Mouse (Mus musculus) small intestine, adult 2 months (tissue): ENCODE data around the gene Zeb2.

Experiments used
- CTCF ChIP-seq: fragments of 200-500 bp; IDR thresholded peaks from 2 replicates; pipeline ENCODE4 v1.5.1; 2012; ENCODE audit warnings: low read depth, mild to moderate bottlenecking, control low read depth, inconsistent platforms, low read length, moderate library complexity, mixed read lengths; ENCODE audit not compliant: insufficient replicate concordance, insufficient read length; ENCODE audit errors: extremely low read depth
- POLR2A ChIP-seq: fragments of 200-500 bp; IDR thresholded peaks from 2 replicates; pipeline ENCODE4 v1.6.1; 2012; ENCODE audit warnings: low read depth, mild to moderate bottlenecking, control low read depth, inconsistent platforms, low read length, moderate library complexity

DNA sequence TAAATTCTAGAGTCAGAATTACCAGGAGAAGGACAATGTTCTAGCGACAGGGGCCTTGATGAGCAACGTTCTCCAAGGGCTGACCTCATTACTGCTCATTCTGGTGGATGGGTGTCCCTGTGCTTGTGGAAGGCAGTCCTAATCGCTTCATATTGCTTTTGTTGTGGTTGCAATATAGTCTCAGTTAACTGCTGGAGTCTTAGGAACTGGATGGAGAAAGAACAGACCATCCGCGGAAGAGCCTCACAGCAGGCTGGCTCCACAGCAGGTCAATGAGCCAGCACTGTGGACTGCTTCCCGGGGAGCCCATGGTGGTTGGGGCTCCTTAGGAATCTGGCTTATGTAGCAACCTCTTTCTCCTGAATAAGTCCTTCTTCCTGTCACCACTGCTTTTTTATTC is 12.4 kb upstream of the Zeb2 start:
- TF ChIP-seq CTCF (no peak), POLR2A (no peak)
